Comparison of ENCODE assay signal across 27 mouse cellular contexts in the genomic region with DNA sequence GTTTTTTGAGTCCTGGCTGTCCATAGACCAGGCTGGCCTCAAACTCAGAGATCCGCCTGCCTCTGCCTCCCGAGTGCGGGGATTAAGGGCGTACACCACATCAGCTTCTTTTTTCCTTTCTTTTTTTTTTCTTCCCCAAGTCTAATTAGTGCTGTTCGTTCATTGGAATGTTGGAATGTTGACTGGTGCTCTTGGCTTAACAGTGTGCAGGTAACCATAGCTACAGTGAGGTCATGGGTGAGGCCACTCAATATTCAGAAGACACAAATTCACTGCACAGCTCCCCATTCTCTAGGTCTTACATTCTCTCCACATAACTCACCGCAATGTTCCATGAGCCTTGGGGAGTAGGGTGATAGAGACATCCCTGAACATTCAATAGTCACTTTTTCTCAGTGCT. TPM values are rescaled to one million over a fixed set of nuclear protein-coding genes. Genes with fewer than 3 reads are reported as not detected.
DNase-seq lines count a peak whose midpoint lies in the region; ATAC-seq and TF ChIP-seq lines count a peak whose summit lies in the region.
"Had no signal": no experiment of that assay in that cellular context is flagged by ENCODE, and none has a peak within 500 bp of the region (broad histone marks: within the 10 kb centered on the region; RNA-seq: fewer than 3 reads in every experiment).

No protein-coding gene starts in this region.

- no peak overlapping the region for H3K27ac ChIP-seq in heart, postnatal 0 days (ENCODE audit: low read depth)
- no peak overlapping the region for H3K27ac ChIP-seq in forebrain, postnatal 0 days (ENCODE audit: low read depth, low read length)
- H3K27ac ChIP-seq: embryonic facial prominence, embryonic 13.5 days; embryonic facial prominence, embryonic 15.5 days; forebrain, embryonic 10.5 days; forebrain, embryonic 12.5 days had no signal

- no peaks in the 10 kb centered on the region for H3K36me3 ChIP-seq in heart, postnatal 0 days (replicated peaks; ENCODE audit: control insufficient read depth, insufficient read depth, low read length)
- H3K36me3 ChIP-seq in forebrain, postnatal 0 days (ENCODE audit: insufficient read depth): no peaks in the 10 kb centered on the region
- H3K36me3 ChIP-seq: embryonic facial prominence, embryonic 13.5 days; embryonic facial prominence, embryonic 15.5 days; forebrain, embryonic 10.5 days; forebrain, embryonic 12.5 days; G1E had no signal

- no peaks in the 10 kb centered on the region for H3K27me3 ChIP-seq in heart, postnatal 0 days (ENCODE audit: control insufficient read depth, insufficient read depth, low read length)
- H3K27me3 ChIP-seq in forebrain, postnatal 0 days (ENCODE audit: insufficient read depth, low read length): no peaks in the 10 kb centered on the region
- H3K27me3 ChIP-seq: embryonic facial prominence, embryonic 13.5 days; embryonic facial prominence, embryonic 15.5 days; forebrain, embryonic 12.5 days had no signal

- H3K4me3 ChIP-seq in heart, postnatal 0 days (ENCODE audit: low read depth, low read length): no peak overlapping the region
- H3K4me3 ChIP-seq in forebrain, postnatal 0 days (ENCODE audit: low read depth, low read length): no peak overlapping the region
- H3K4me3 ChIP-seq: embryonic facial prominence, embryonic 13.5 days; embryonic facial prominence, embryonic 15.5 days; erythroblast, embryonic 14.5 days; forebrain, embryonic 10.5 days; forebrain, embryonic 12.5 days had no signal

- no peak overlapping the region for H3K9ac ChIP-seq in heart, postnatal 0 days (replicated peaks; ENCODE audit: low read depth, low read length)
- H3K9ac ChIP-seq in forebrain, postnatal 0 days: no peak overlapping the region
- H3K9ac ChIP-seq: embryonic facial prominence, embryonic 13.5 days; embryonic facial prominence, embryonic 15.5 days; forebrain, embryonic 12.5 days had no signal

- TF ChIP-seq EP300 in heart, postnatal 0 days (IDR thresholded peaks at IDR 0.05; ENCODE audit: low read depth): no peak

- DNase-seq in heart, postnatal 0 days (ENCODE audit: low spot score): peak; percentile 10
- DNase-seq in heart, postnatal 25 days (ENCODE audit: low spot score): no peak
- DNase-seq in ES-CJ7 (ENCODE audit: low read depth, low spot score): peak; percentile 31
- DNase-seq in Muller cell, postnatal 12 days (ENCODE audit: inconsistent ontology term): peak; percentile 67
- DNase-seq in ZHBTc4 (ENCODE audit: low read depth, low spot score): peak; percentile 64
- no peak for DNase-seq in forebrain, postnatal 0 days
- DNase-seq in right cerebral cortex, postnatal 4 days: no peak
- DNase-seq: adrenal gland, adult 2 months; adrenal gland, postnatal 10 days; adrenal gland, postnatal 25 days; B cell, adult 2 months; cerebellum, adult 11 months; cerebellum, adult 18-20 months; cerebellum, adult 8-10 months; cerebellum, adult 9-11 months; cerebellum, postnatal 14 days; cerebellum, postnatal 36 days; embryo, embryonic 11 days had no signal

- WGBS in heart, postnatal 0 days: 86% methylated on average over 6 of the region's 6 CpGs
- WGBS in forebrain, postnatal 0 days: 81% methylated on average over 6 of the region's 6 CpGs

- intact Hi-C loops in heart, postnatal 25 days (cut with DNase I): no loop called here

- H3K9me3 ChIP-seq in heart, postnatal 0 days (replicated peaks; ENCODE audit: control insufficient read depth, low read length): no peaks in the 10 kb centered on the region
- no peaks in the 10 kb centered on the region for H3K9me3 ChIP-seq in forebrain, postnatal 0 days (ENCODE audit: low read length)
- H3K9me3 ChIP-seq: embryonic facial prominence, embryonic 13.5 days; embryonic facial prominence, embryonic 15.5 days; forebrain, embryonic 10.5 days; forebrain, embryonic 12.5 days had no signal

- ATAC-seq in heart, postnatal 0 days (ENCODE audit: insufficient read depth, low read depth): no peak
- ATAC-seq in forebrain, postnatal 0 days: no peak
- ATAC-seq: CD4-positive, CD25-positive, alpha-beta regulatory T cell, adult 4 months; forebrain, embryonic 14.5 days; forebrain, embryonic 16.5 days had no signal

- no peak for TF ChIP-seq CTCF in heart, postnatal 0 days (IDR thresholded peaks at IDR 0.05; ENCODE audit: low read depth)
- TF ChIP-seq CTCF in forebrain, postnatal 0 days (IDR thresholded peaks at IDR 0.05; ENCODE audit: low read depth): no peak

- H3K4me2 ChIP-seq in heart, postnatal 0 days (ENCODE audit: low read depth, low read length): no peak overlapping the region
- no peak overlapping the region for H3K4me2 ChIP-seq in forebrain, postnatal 0 days (ENCODE audit: low read depth)
- H3K4me2 ChIP-seq: embryonic facial prominence, embryonic 13.5 days; embryonic facial prominence, embryonic 15.5 days; forebrain, embryonic 12.5 days had no signal

- peaks cover 17% of the 10 kb centered on the region; the same call in 1 of the 2 replicates for H3K4me1 ChIP-seq in heart, postnatal 0 days (ENCODE audit: control insufficient read depth, insufficient read depth)
- peaks cover 5% of the 10 kb centered on the region; the same call in 1 of the 2 replicates for H3K4me1 ChIP-seq in forebrain, postnatal 0 days (ENCODE audit: insufficient read depth)

RNA-seq across cellular contexts. Expression of a gene that starts 28.6 kb away (rescaled TPM):
- 93.0 and 120 TPM in 2 replicates for total RNA-seq in heart, postnatal 0 days (2014; rRNA removed; ENCODE audit: low replicate concordance)
- 19.0 and 19.7 TPM in 2 replicates for polyA plus RNA-seq in heart, postnatal 0 days (2015; fragmentation: Nextera tagmentation; extraction: Ambion mirVana)
- total RNA-seq in heart, postnatal 25 days (2021): 1 to 10 TPM; 7.3 to 8.0 TPM
- 53.6 and 64.8 TPM in 2 replicates for total RNA-seq in forebrain, postnatal 0 days (2014; rRNA removed)
- 41.4 and 43.1 TPM in 2 replicates for polyA plus RNA-seq in forebrain, postnatal 0 days (2015; fragmentation: Nextera tagmentation; extraction: Ambion mirVana)

Comparison
In these comparisons a context has a peak if more than half of its experiments do, and no peak if none do; other contexts are left out.
1. DNase-seq: peak in heart, postnatal 0 days (single experiment), ES-CJ7 (single experiment), Muller cell, postnatal 12 days (single experiment) and ZHBTc4 (single experiment); none in heart, postnatal 25 days (single experiment), forebrain, postnatal 0 days (single experiment) and right cerebral cortex, postnatal 4 days (single experiment).